Mouse (Mus musculus) monocyte, adult 59 days (primary cell): ENCODE data around the gene Bckdha. TPM values are rescaled to one million over a fixed set of nuclear protein-coding genes. Genes with fewer than 3 reads are reported as not detected.

ENCODE experiments used
- total RNA-seq, 2 experiments: library from RNA; stranded (reverse); gene quantifications; one replicate each; pipeline ENCODE4 v1.2.4; 2023

Gene Bckdha
- 10 to 100 TPM; 60.3 to 69.9 TPM for total RNA-seq

DNA sequence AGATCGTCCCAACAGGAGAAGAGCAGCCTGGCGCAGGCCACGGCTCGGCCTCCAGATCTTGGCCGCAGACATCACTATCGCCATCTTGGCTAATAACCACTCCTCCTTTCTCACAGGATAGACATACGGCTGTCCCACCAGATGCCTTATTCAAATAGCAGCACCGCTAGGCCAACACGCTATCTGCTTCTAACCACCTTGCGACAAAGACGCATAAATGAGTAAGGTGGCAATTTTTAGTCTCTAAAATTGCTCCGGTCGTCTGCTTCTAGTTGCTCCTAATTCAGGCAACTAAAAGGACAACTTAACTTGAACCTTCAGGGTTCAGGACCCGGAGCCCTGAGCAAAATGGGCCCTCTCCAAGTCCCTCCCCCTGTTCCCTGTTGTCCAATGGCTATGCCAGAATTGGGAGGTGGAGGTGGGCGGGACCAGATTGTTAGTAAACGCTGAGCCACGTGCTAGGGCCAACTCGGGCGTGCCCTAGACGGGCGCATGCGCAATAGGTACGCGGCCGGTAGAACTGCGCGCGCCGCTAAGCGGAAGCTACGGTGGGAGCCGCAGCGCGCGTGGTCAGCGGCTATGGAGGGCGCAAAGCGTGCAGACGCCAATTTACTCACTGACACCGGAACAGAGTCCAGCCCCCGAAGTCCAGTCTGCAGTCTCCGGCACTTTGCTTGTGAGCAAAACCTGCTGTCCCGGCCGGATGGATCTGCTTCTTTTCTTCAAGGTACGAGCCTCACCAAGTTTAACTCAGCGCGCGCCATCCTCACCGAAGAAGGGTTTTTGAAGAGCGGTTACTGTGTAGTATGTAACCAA is at the start of gene Bckdha, which contains the start of gene Exosc5:
TSS of gene Bckdha (minus strand) at position 325 of the 816 bp plus-strand sequence.
TSS of gene Exosc5 (plus strand) at position 508 of the 816 bp plus-strand sequence.

DNA sequence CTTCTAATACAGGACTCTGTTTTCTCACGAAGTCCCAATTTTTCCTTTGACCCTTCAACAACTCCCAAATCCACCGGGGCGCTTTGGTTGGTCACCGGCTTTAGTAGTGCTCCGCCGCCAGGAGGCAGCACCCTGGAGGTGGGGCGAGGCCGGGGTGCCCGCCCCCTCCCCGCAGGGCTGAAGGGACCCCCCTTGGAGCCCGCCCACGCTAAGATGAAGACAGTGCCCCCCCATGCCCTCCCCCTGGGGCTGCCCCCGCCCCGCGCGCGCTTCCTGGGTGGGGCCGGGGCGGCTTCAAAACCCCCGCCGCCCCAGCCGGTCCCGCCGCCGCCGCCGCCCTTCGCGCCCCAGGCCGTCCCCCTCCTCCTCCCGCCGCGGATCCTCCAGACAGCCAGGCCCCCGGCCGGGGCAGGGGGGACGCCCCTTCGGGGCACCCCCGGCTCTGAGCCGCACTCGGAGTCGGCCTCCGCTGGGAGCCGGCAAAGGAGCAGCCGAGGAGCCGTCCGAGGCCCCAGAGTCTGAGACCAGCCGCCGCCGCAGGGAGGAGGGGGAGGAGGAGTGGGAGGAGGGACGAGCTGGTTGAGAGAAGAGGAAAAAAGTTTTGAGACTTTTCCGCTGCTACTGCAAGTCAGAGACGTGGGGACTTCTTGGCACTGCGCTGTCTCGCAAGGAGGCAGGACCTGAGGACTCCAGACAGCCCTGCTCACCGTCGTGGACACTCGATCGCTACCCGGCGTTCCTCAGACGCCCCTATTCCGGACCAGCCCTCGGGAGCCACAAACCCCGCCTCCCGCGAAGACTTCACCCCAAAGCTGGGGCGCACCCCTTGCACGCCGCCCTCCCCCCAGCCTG is 28.1 kb upstream of the Bckdha start, which contains the start of gene Tgfb1:
TSS of gene Tgfb1 (plus strand) at position 323 of the 852 bp plus-strand sequence.

DNA sequence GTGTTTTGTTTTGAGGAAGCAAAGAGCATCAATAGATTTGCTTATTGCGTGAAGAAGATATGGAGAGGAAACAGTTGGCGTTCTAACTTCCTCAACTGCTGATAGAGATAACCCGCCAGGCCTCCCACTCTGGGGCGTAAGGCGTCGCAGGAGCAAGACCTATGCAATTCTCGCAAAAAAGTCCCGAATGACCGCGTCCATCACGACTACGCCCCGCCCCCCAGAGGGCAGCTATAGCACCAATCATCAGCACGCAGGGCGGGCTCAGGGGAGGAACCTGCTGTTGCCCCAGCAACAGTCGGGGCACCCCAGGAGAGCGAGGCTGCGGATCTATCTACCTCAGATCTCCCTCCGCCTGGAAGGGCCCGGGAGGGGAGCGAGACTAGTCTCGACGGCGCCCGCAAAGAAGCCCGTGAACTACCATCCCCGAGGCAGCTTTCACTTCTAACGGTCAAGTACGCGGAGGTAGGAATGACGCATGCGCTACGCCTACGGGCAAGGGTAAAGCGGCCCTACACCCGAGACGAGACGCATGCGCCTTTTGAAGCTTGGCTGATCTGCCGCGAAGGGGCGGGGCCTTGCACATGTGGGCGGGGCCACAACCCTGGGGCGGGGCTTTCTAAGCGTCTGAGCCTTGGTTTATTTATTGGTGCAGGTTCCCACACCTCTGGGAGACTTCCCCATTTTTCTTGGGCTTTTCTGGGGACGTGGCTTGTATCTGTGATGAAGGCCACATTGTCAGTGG is 21.9 kb upstream of the Bckdha start, which contains the start of gene B9d2:
TSS of gene B9d2 (plus strand) at position 267 of the 745 bp plus-strand sequence.

DNA sequence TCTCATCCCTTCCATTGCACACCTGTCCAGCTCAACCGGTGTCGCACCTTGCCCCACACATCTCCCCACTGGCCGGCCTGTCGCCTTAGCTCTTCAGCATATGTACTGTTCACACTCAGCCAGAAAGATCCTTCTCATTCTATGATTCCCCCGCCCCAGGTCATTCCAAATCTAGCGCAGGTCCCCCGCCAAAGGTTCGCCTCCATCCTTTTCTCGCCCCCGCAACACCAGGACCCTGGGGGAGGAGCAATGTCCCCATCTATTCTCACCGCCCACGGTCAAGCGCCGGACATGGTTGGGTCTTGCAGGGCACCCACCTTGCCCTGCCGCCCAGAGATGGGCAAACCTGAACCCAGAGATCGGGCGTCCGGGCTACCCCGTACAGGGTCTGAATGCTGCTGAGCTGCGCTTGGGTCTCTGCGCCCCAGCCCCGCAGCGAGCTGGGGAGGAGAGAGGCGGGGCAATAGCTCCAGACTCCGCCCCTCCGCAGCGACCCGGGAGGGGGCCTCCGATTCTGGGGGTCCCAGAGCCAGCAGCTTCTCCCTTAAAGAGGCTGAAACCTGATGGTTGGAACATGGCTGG is 16.0 kb upstream of the Bckdha start, which contains the start of gene Tmem91:
TSS of gene Tmem91 (minus strand) at position 448 of the 582 bp plus-strand sequence.

DNA sequence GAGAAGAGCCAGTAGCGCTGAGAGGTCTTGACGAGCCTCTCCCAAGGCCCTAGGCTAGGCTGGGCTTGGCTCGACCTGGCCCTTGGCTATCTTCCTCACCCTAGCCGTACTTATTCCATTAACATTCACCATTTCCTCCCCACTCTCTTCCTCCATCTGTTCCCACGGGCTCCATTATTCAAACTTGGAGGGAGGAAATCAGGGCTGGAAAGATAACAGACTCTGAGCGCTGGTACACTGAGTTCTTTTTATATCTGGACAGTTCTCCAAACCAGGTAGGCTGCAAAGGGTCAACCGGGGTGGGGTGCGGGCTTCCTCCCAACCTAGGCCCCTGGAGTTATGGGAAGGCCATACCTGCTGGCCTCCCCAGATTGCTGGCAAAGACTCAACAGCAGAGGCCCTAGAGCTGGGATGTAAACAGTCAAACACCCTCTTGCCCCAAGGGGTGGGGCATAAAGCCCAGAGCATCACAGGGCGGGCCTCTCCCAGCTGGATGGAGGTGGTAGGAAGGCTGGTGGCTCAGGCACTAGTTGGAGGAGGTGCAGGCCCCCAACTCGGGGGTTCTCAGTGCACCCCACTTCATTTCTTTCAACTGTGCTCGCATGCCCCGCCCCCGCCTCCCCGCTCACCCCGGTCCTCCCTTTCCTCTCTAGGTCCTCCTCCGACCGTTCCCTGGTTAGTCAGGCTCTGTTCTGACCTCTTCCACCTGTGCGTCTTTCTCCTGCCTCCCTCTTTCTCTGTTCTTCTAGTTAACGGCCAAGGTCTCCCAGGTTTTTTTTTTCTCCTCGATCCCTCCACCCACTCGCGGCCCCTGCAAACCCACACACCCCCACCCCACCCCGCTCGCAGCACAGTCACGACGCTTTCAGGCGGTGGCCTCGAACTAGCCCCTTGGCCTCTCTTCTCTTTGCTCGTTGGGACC is 32.0 kb downstream of the Bckdha start, which contains the start of gene B3gnt8:
TSS of gene B3gnt8 (plus strand) at position 146 of the 922 bp plus-strand sequence.

DNA sequence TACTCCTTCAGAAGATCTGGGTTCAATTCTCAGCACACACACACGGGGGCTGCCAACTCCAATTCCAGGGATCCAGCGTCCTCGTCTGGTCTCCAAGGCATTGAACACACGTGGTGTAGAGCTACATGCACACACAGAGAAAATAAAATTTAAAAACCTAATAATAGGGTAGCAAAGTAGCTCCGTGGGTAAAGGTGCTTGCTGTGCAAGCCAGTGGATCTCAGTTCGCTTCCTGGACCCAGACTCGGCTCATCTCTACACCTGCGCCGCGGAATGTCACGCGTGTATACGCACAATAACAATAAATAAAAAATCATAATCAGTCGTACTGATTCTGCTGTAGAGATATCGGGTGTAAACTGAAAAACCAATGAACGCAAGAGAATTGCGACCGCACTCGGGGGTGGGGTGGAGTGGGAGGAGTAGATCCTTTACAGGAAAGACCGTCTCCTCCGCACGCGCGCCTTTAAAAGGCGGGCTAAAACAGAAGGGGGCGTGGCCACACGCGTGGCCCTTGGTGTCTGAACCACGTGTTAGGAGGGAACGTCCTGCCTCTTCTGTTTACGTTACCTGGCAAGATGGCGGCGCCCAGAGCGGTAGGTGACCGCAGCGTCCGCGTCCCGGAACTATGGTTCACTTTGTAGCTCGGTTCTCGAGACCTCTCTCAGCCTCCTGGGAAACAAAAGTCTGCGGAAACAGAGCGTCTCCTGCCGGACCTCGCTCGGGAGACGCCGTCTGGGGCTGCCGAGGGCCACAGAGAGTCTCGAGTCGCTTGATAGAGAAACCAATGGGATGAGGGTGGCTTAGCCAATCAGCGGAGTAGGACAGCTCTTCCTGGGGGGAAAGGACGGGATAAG is 39.7 kb downstream of the Bckdha start, which contains the start of gene Dmac2:
TSS of gene Dmac2 (plus strand) at position 550 of the 857 bp plus-strand sequence.

DNA sequence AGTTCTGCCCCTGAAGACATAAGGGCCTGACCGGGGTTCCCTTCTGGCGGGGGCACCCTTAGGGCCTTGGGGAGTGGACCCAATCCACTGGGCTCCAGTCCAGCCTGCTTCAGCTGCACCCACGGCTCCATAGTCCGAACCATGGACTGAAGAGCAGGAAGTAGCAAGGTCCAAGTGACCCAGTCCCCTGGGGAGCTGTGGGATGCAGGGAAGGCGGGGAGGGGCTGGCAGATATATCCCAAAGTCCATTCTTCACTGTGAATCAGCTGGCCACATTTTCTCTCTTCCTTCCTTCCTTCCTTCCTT is 43.1 kb downstream of the Bckdha start, which contains the start of gene Erich4:
TSS of gene Erich4 (minus strand) at position 187 of the 306 bp plus-strand sequence.

Other genes starting within 250 kb of the Bckdha start
- not detected for gene Cxcl17, start 246.1 kb downstream of the Bckdha start, total RNA-seq
- gene Ceacam1, start 181.4 kb downstream of the Bckdha start, total RNA-seq = 100 to 1,000 TPM; 337 to 343 TPM
- gene Ceacam2, start 119.1 kb downstream of the Bckdha start, total RNA-seq = 10 to 100 TPM; 26.7 to 44.0 TPM
- gene Erich4, start 43.1 kb downstream of the Bckdha start, total RNA-seq = not detected
- 10 to 100 TPM; 40.2 to 41.1 TPM for gene Dmac2, start 39.6 kb downstream of the Bckdha start, total RNA-seq
- gene B3gnt8, start 32.3 kb downstream of the Bckdha start, total RNA-seq = 10 to 100 TPM; 26.8 to 28.9 TPM
- 10 to 100 TPM; 45.7 to 46.0 TPM for gene Exosc5, start 183 bp upstream of the Bckdha start, total RNA-seq
- gene Tmem91, start 16.2 kb upstream of the Bckdha start, total RNA-seq = not detected
- 10 to 100 TPM; 49.8 to 58.0 TPM for gene B9d2, start 21.8 kb upstream of the Bckdha start, total RNA-seq
- 100 to 1,000 TPM; 817 to 823 TPM for gene Tgfb1, start 28.0 kb upstream of the Bckdha start, total RNA-seq
- 100 to 1,000 TPM; 102 to 110 TPM for gene Ccdc97, start 60.1 kb upstream of the Bckdha start, total RNA-seq
- 100 to 1,000 TPM; 208 to 211 TPM for gene Hnrnpul1, start 95.8 kb upstream of the Bckdha start, total RNA-seq
- gene Axl, start 129.7 kb upstream of the Bckdha start, total RNA-seq = 100 to 1,000 TPM; 341 to 348 TPM
- 1 to 10 TPM in 1 of 2 experiments, under 1 TPM in 1; 0.29 to 1.0 TPM for gene Cyp2s1, start 157.9 kb upstream of the Bckdha start, total RNA-seq
- gene Cyp2b10, start 238.6 kb upstream of the Bckdha start, total RNA-seq = not detected